Mouse (Mus musculus): ENCODE results near the gene Kirrel.

GRCm38 (mm10) chr3:87173486-87174085 lies 961 bp downstream of the Kirrel start:
- TF ChIP-seq CTCF (IDR thresholded peaks at IDR 0.05) = no peak
- no peak for TF ChIP-seq EP300 (IDR thresholded peaks at IDR 0.05)

Measured in lung, postnatal 0 days (tissue).